Mouse (Mus musculus) myocyte (in vitro differentiated cells): ENCODE data around the gene Neurl1b.

Source experiments
- POLR2A ChIP-seq: IDR thresholded peaks from one replicate; pipeline ENCODE4 v1.6.1; 2011; ENCODE audit warnings: low read depth, mild to moderate bottlenecking, control low read depth, moderate library complexity; ENCODE audit not compliant: insufficient read length
- POLR2AphosphoS2 ChIP-seq: IDR thresholded peaks from one replicate; pipeline ENCODE4 v1.6.1; 2011; ENCODE audit warnings: low read depth, control low read depth; ENCODE audit not compliant: insufficient read length

DNA sequence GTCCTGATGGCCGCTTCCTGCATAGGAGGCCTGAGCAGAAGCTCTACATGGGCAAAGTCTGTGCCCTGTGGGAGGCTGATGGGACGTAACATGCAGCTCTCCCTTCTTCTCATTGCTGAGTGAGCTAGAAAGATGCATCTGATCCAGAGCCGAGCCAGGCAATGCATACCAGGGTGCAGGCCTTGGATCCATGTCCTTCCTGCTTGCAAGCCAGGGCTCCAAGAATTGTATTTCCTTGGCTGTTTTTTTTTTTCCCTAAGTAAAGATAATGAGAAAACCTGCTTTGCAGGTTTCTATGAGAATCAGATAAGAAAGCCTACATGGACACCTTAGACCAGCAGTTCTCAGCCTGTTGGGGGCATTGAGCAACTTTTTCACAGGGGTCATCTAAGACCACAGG lies 30.5 kb upstream of the Neurl1b start:
- TF ChIP-seq POLR2A (no peak), POLR2AphosphoS2 (no peak)
